Mouse (Mus musculus) liver, postnatal 0 days (tissue): Measurements from ENCODE around the gene Fgd6.

Source experiments
- CTCF ChIP-seq: sonication (generic); IDR thresholded peaks from 2 replicates; pipeline ENCODE4 v1.5.1; 2016; ENCODE audit warnings: antibody characterized with exemption, low read depth
- EP300 ChIP-seq: IDR thresholded peaks from 2 replicates; pipeline ENCODE4 v1.6.1; 2016; ENCODE audit warnings: antibody characterized with exemption, low read depth, mild to moderate bottlenecking

DNA sequence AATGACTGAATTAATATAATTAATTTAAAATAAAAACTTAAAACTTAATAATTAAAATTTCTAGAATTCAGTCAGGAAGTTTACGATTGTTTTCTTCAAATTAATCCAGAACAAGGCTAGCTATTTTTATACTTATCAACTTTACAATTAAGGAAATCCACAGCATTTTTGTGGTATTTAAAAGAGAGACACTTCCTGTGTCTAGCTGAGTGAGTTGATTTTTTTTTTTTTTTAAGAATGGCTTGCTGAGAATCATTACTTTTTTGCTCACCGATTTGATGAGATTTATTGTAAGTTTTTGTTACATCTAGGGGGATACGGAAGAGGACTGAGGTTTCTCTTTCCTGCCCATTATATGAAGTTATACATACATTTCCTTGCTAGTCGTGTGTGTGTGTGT is 1.8 kb downstream of the Fgd6 start:
- TF ChIP-seq CTCF (no peak), EP300 (no peak)
